Mouse (Mus musculus): Measurements from ENCODE around the gene Rbfox3. TPM values are rescaled to one million over a fixed set of nuclear protein-coding genes. Genes with fewer than 3 reads are reported as not detected.

Gene Rbfox3
- polyA plus RNA-seq, 1 experiment from 2014 or later, result 0.97 TPM

GRCm38 (mm10) chr11:118551705-118552104 is 359.7 kb downstream of the Rbfox3 start:
- Histone ChIP-seq H3K36me3 (ENCODE audit: insufficient read depth, low read length) (no peaks in the 10 kb centered on the region), H3K4me1 (ENCODE audit: insufficient read depth, low read depth, low read length) (no peaks in the 10 kb centered on the region), H3K9ac (replicated peaks; ENCODE audit: low read depth) (no peak overlapping the region), H3K27ac (ENCODE audit: low read length) (no peak overlapping the region), H3K9me3 (ENCODE audit: low read length) (no peaks in the 10 kb centered on the region), H3K27me3 (replicated peaks; ENCODE audit: insufficient read depth, low read length) (no peaks in the 10 kb centered on the region), H3K4me3 (ENCODE audit: low read depth, low read length) (no peak overlapping the region), H3K4me2 (replicated peaks; ENCODE audit: low read depth, low read length) (no peak overlapping the region)
- 44% methylated on average over 3 of the region's 3 CpGs for WGBS
- TF ChIP-seq EP300 (IDR thresholded peaks at IDR 0.05) (no peak), CTCF (IDR thresholded peaks at IDR 0.05) (no peak)
- DNase-seq (ENCODE audit: low spot score) (no peak), ATAC-seq (no peak)

GRCm38 (mm10) chr11:118550773-118551520 is 360.4 kb downstream of the Rbfox3 start:
- 33% methylated on average over 17 of the region's 17 CpGs for WGBS
- no peak for ATAC-seq
- no peaks in the 10 kb centered on the region for H3K36me3 ChIP-seq (ENCODE audit: insufficient read depth, low read length)
- H3K9ac ChIP-seq (replicated peaks; ENCODE audit: low read depth), result no peak overlapping the region
- TF ChIP-seq EP300 (IDR thresholded peaks at IDR 0.05) (no peak), CTCF (IDR thresholded peaks at IDR 0.05) (no peak)
- H3K27me3 ChIP-seq (replicated peaks; ENCODE audit: insufficient read depth, low read length), result no peaks in the 10 kb centered on the region
- DNase-seq (ENCODE audit: low spot score), result no peak
- H3K4me3 ChIP-seq (ENCODE audit: low read depth, low read length), result no peak overlapping the region
- H3K4me2 ChIP-seq (replicated peaks; ENCODE audit: low read depth, low read length), result no peak overlapping the region
- no peaks in the 10 kb centered on the region for H3K9me3 ChIP-seq (ENCODE audit: low read length)
- no peak overlapping the region for H3K27ac ChIP-seq (ENCODE audit: low read length)
- no peaks in the 10 kb centered on the region for H3K4me1 ChIP-seq (ENCODE audit: insufficient read depth, low read depth, low read length)

DNA sequence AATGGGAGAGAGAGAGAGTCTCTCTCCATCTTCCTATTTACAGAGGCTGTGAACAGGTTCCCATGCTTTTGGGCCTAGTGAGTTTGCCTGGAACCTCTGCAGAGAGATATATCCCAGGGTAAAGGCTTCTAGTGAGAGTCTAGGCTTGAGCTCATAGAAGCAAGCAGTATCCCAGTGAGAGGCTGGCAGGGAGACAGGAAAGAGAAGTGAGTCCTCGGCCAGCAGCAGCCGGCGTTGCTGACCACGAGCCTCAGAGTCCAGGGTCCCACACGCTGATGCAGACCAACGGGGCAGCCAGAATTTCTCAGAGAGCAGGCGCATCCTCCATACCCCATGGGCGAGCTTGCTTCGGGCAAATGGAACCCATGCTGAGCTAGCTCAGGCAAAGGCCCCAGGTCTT is 363.2 kb downstream of the Rbfox3 start:
- Histone ChIP-seq H3K36me3 (ENCODE audit: insufficient read depth, low read length) (no peaks in the 10 kb centered on the region), H3K9me3 (ENCODE audit: low read length) (no peaks in the 10 kb centered on the region), H3K9ac (replicated peaks; ENCODE audit: low read depth) (no peak overlapping the region), H3K4me3 (ENCODE audit: low read depth, low read length) (no peak overlapping the region), H3K27me3 (replicated peaks; ENCODE audit: insufficient read depth, low read length) (no peaks in the 10 kb centered on the region), H3K27ac (ENCODE audit: low read length) (no peak overlapping the region), H3K4me2 (replicated peaks; ENCODE audit: low read depth, low read length) (no peak overlapping the region), H3K4me1 (ENCODE audit: insufficient read depth, low read depth, low read length) (no peaks in the 10 kb centered on the region)
- TF ChIP-seq EP300 (IDR thresholded peaks at IDR 0.05) (no peak), CTCF (IDR thresholded peaks at IDR 0.05) (no peak)
- ATAC-seq (no peak), DNase-seq (ENCODE audit: low spot score) (no peak)
- 84% methylated on average over 9 of the region's 9 CpGs for WGBS

- Histone ChIP-seq H3K4me2 (replicated peaks; ENCODE audit: low read depth, low read length) (no peak overlapping the region), H3K9ac (replicated peaks; ENCODE audit: low read depth) (no peak overlapping the region), H3K4me3 (ENCODE audit: low read depth, low read length) (no peak overlapping the region), H3K27me3 (replicated peaks; ENCODE audit: insufficient read depth, low read length) (no peaks in the 10 kb centered on the region), H3K36me3 (ENCODE audit: insufficient read depth, low read length) (no peaks in the 10 kb centered on the region), H3K9me3 (ENCODE audit: low read length) (no peaks in the 10 kb centered on the region), H3K4me1 (ENCODE audit: insufficient read depth, low read depth, low read length) (no peaks in the 10 kb centered on the region), H3K27ac (ENCODE audit: low read length) (no peak overlapping the region)
- TF ChIP-seq EP300 (IDR thresholded peaks at IDR 0.05) (no peak), CTCF (IDR thresholded peaks at IDR 0.05) (no peak)
- DNase-seq (ENCODE audit: low spot score), result no peak
- ATAC-seq, result no peak
- 57% methylated on average over 8 of the region's 8 CpGs for WGBS
Observed at GRCm38 (mm10) chr11:118546269-118546668, 365.1 kb downstream of the Rbfox3 start.

GRCm38 (mm10) chr11:118545690-118546089 is 365.7 kb downstream of the Rbfox3 start:
- Histone ChIP-seq H3K9ac (replicated peaks; ENCODE audit: low read depth) (no peak overlapping the region), H3K27me3 (replicated peaks; ENCODE audit: insufficient read depth, low read length) (no peaks in the 10 kb centered on the region), H3K4me2 (replicated peaks; ENCODE audit: low read depth, low read length) (no peak overlapping the region), H3K4me3 (ENCODE audit: low read depth, low read length) (no peak overlapping the region), H3K4me1 (ENCODE audit: insufficient read depth, low read depth, low read length) (no peaks in the 10 kb centered on the region), H3K36me3 (ENCODE audit: insufficient read depth, low read length) (no peaks in the 10 kb centered on the region), H3K27ac (ENCODE audit: low read length) (no peak overlapping the region), H3K9me3 (ENCODE audit: low read length) (no peaks in the 10 kb centered on the region)
- 30% methylated on average over 4 of the region's 4 CpGs for WGBS
- no peak for ATAC-seq
- DNase-seq (ENCODE audit: low spot score), result peak; percentile 18
- no peak for TF ChIP-seq EP300 (IDR thresholded peaks at IDR 0.05)
- no peak for TF ChIP-seq CTCF (IDR thresholded peaks at IDR 0.05)

GRCm38 (mm10) chr11:118544564-118544963 is 366.8 kb downstream of the Rbfox3 start:
- no peak for ATAC-seq
- H3K4me2 ChIP-seq (replicated peaks; ENCODE audit: low read depth, low read length), result no peak overlapping the region
- DNase-seq (ENCODE audit: low spot score), result no peak
- H3K4me3 ChIP-seq (ENCODE audit: low read depth, low read length), result no peak overlapping the region
- H3K27me3 ChIP-seq (replicated peaks; ENCODE audit: insufficient read depth, low read length), result no peaks in the 10 kb centered on the region
- no peaks in the 10 kb centered on the region for H3K9me3 ChIP-seq (ENCODE audit: low read length)
- H3K9ac ChIP-seq (replicated peaks; ENCODE audit: low read depth), result no peak overlapping the region
- no peaks in the 10 kb centered on the region for H3K4me1 ChIP-seq (ENCODE audit: insufficient read depth, low read depth, low read length)
- 34% methylated on average over 6 of the region's 6 CpGs for WGBS
- no peaks in the 10 kb centered on the region for H3K36me3 ChIP-seq (ENCODE audit: insufficient read depth, low read length)
- H3K27ac ChIP-seq (ENCODE audit: low read length), result no peak overlapping the region
- TF ChIP-seq CTCF (IDR thresholded peaks at IDR 0.05), result no peak
- no peak for TF ChIP-seq EP300 (IDR thresholded peaks at IDR 0.05)

All from lung, postnatal 0 days (tissue).